Mouse (Mus musculus) hindbrain, embryonic 15.5 days (tissue): ENCODE results near the gene Vpreb3. TPM values are rescaled to one million over a fixed set of nuclear protein-coding genes. Genes with fewer than 3 reads are reported as not detected.

Source experiments
- ATAC-seq: fragments of 200-750 bp; cut with Nextera tagmentation; 2 replicates; pipeline ENCODE4 v1.8.0; 2017; ENCODE audit warnings: low read depth, moderate number of reproducible peaks, moderate TSS enrichment; ENCODE audit not compliant: low FRiP score
- H3K27ac ChIP-seq: fragments of 300-500 bp; sonication (generic); replicated peaks from 2 replicates; pipeline ENCODE4 v1.5.1; 2015; ENCODE audit warnings: mild to moderate bottlenecking, inconsistent platforms
- H3K27me3 ChIP-seq: fragments of 300-500 bp; sonication (generic); 2 replicates; pipeline ENCODE4 v1.6.1; 2015; ENCODE audit warnings: control low read depth, inconsistent platforms
- H3K36me3 ChIP-seq: fragments of 300-500 bp; sonication (generic); 2 replicates; pipeline ENCODE4 v1.6.1; 2015; ENCODE audit warnings: control low read depth, inconsistent platforms
- H3K4me1 ChIP-seq: fragments of 300-500 bp; sonication (generic); replicated peaks from 2 replicates; pipeline ENCODE4 v1.6.1; 2015; ENCODE audit warnings: control low read depth, inconsistent platforms
- H3K4me2 ChIP-seq: fragments of 300-500 bp; sonication (generic); 2 replicates; pipeline ENCODE4 v1.6.1; 2015; ENCODE audit warnings: moderate library complexity, mild to moderate bottlenecking, inconsistent platforms
- H3K4me3 ChIP-seq: fragments of 300-500 bp; sonication (generic); 2 replicates; pipeline ENCODE4 v1.5.1; 2015; ENCODE audit warnings: mild to moderate bottlenecking, inconsistent platforms
- H3K9ac ChIP-seq: fragments of 300-500 bp; sonication (generic); 2 replicates; pipeline ENCODE4 v1.6.1; 2015; ENCODE audit warnings: inconsistent platforms
- H3K9me3 ChIP-seq: fragments of 300-500 bp; sonication (generic); 2 replicates; pipeline ENCODE4 v1.6.1; 2016; ENCODE audit warnings: control low read depth, inconsistent platforms
- WGBS: fragments of 180-500 bp; shearing (Covaris S2); methylation state at CpG from one replicate; pipeline ENCODE4 v1.1.7; 2015; 5-methylcytosine and 5-hydroxymethylcytosine counted together
- polyA plus RNA-seq: library from polyadenylated mRNA; unstranded; fragments of >200 nt; fragmentation: Nextera tagmentation; extraction: Ambion mirVana; gene quantifications from 2 replicates; pipeline ENCODE4 v1.2.1, GENCODE M21; 2015

Vpreb3 gene
- polyA plus RNA-seq, 1 experiment from 2014 or later = 0.35 TPM

DNA sequence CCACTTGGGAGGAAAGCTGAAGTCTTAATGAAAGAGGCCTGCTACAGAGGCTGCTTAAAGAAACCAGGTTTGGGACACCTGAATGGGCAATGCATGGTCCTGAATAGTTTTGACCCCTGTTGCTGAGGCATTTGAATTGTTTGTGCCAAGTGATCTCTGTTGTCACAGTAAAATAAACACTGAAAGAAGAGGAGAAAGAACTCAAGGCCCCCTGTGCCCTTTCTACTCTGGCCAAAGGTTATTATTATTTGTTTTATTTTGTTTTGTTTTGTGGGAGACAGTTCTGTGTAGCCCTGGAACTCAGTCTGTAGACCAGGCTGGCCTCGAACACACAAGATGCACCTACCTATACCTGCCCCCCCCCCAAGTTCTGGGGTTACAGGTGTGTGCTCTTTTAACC, 7.9 kb upstream of the Vpreb3 start:
- Histone ChIP-seq H3K4me3 (peak overlapping the region; percentile 49), H3K27ac (no peak overlapping the region), H3K4me1 (peaks cover 50% of the 10 kb centered on the region), H3K9ac (no peak overlapping the region), H3K4me2 (peak overlapping the region; percentile 66), H3K9me3 (no peaks in the 10 kb centered on the region), H3K36me3 (no peaks in the 10 kb centered on the region), H3K27me3 (peaks cover 14% of the 10 kb centered on the region; the same call in 1 of the 2 replicates)
- ATAC-seq = no peak
- 90% methylated on average over 1 of the region's 1 CpGs for WGBS

DNA sequence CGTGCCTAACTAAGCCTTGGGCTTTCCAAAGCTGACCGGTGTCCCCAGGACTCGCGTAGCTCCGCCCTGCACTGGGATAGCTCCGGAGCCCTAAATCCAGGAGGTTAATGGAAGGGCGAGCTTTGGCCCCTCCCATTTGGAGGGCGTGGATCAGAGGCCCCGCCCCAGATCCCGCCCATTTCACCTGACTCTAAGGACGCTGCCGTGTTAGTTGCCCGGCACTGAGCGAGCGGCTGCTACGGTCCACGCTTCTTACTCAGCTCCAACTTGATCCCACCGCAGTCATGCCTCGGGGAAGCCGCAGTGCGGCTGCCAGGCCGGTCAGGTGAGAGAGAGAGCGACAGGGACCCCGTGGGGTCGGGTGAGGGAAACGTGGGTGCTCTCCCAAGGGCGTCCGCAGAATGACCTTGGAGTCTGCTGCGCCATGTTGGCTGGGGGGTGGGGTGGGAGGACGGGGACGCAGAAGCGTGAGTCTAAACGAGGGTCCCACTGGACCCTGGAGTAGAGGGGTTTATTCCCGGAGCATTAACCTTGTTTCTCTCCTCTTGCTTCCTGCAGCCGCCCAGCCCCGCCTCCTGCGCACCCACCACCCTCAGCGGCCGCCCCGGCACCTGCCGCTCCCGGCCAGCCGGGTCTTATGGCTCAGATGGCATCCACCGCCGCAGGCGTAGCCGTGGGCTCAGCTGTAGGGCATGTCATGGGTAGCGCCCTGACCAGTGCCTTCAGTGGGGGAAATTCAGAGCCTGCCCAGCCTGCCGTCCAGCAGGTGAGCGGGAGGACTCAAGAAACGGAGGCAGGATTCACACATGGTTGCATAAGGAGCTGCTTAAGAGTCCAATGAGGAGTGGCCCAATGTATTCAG, 6.9 kb upstream of the Vpreb3 start, which contains the start of gene Mmp11:
Gene Mmp11 (minus strand): TSS at position 817 of the 862 bp plus-strand sequence.
- H3K4me3 ChIP-seq = peak within 1 kb of the TSS; percentile 49
- H3K4me1 ChIP-seq = peaks cover 42% of the 10 kb centered on the region
- peak; percentile 79 for ATAC-seq
- H3K27me3 ChIP-seq = peaks cover 14% of the 10 kb centered on the region; the same call in 1 of the 2 replicates
- no peaks in the 10 kb centered on the region for H3K9me3 ChIP-seq
- H3K9ac ChIP-seq = peak within 1 kb of the TSS; percentile 49
- peak within 1 kb of the TSS; percentile 66 for H3K4me2 ChIP-seq
- H3K27ac ChIP-seq = peak within 1 kb of the TSS; percentile 56
- 2% methylated on average over 50 of the region's 51 CpGs for WGBS
- H3K36me3 ChIP-seq = no peaks in the 10 kb centered on the region

DNA sequence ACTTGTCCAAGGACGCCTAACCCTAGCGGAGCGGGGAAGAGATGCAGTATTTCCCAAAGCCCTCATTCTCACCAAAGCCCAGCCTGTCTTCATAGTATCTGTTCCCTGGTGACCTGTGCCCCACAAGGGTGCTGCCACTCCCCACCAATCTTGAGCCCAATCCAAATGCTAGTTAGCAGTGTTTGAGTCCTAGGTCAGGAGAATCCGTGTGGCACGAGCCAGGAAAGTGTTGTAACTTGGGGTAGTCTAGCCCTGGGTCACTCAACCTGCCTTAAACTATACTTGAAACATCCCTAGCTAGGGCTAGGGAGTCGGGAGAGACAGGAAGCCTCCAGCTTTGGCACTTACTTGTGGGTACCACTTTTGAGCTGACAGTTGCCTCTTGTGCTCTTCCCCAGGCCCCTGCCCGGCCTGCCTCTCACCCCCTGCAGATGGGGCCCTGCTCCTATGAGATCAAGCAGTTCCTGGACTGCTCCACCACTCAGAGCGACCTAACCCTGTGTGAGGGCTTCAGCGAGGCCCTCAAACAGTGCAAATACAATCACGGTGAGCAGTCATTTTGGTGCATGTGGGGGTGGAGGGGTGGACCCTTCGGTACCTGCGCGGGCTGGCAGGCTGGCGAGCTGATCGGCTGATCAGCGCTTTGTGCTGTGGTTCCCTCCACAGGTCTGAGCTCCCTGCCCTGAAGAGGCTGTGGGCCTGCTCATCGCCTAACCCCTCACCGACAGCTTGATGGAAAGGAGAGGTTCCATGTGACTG, 5.8 kb upstream of the Vpreb3 start:
- Histone ChIP-seq H3K4me3 (peak overlapping the region; percentile 49), H3K36me3 (no peaks in the 10 kb centered on the region), H3K9me3 (no peaks in the 10 kb centered on the region), H3K9ac (no peak overlapping the region), H3K27me3 (peaks cover 14% of the 10 kb centered on the region; the same call in 1 of the 2 replicates), H3K4me1 (peaks cover 30% of the 10 kb centered on the region), H3K27ac (no peak overlapping the region), H3K4me2 (peak overlapping the region; percentile 66)
- ATAC-seq = no peak
- WGBS = 37% methylated on average over 18 of the region's 18 CpGs

DNA sequence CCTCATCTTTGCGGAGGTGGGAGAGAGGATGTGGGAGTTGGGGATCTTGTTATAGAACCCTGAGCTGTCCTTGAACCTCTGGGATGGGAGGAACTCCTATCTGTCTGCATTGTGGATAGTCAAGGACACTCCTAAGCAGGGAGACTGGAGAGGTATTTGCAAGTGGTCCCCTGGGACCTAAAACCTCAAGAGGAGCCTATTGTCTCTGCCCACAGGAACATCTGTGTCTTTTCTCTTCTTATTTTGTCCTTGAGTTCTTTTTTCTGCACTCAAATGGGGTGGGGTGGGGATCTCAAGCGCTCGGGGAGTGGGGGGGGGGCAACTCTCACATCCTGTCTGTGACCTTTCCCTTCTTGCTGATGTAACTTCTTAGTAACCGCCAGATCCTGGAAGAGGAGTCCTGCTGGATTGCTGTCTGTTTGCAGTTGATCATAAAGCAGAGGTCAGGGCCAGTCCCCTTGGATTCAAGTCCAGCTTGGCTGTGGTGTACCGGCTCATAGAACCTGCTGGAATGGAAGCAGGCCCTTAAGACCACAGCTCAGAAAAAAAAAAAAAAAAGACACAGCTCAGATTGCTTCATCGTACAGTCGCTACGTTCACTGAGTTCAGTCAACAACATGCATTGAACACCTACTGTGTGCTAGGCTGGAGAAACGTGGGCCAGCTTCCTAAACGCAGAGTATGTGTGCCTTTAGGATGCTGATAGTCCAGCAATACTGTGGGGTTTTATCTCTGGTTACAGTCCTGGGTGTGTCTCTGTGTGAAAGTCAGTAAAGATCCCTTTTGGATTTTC, 4.8 kb upstream of the Vpreb3 start:
- ATAC-seq = no peak
- H3K9me3 ChIP-seq = no peaks in the 10 kb centered on the region
- H3K27me3 ChIP-seq = peaks cover 9% of the 10 kb centered on the region; the same call in 1 of the 2 replicates
- H3K4me1 ChIP-seq = peaks cover 21% of the 10 kb centered on the region
- no peak overlapping the region for H3K9ac ChIP-seq
- H3K4me2 ChIP-seq = peak overlapping the region; percentile 66
- no peaks in the 10 kb centered on the region for H3K36me3 ChIP-seq
- WGBS = 55% methylated on average over 10 of the region's 10 CpGs
- no peak overlapping the region for H3K27ac ChIP-seq
- no peak overlapping the region for H3K4me3 ChIP-seq

DNA sequence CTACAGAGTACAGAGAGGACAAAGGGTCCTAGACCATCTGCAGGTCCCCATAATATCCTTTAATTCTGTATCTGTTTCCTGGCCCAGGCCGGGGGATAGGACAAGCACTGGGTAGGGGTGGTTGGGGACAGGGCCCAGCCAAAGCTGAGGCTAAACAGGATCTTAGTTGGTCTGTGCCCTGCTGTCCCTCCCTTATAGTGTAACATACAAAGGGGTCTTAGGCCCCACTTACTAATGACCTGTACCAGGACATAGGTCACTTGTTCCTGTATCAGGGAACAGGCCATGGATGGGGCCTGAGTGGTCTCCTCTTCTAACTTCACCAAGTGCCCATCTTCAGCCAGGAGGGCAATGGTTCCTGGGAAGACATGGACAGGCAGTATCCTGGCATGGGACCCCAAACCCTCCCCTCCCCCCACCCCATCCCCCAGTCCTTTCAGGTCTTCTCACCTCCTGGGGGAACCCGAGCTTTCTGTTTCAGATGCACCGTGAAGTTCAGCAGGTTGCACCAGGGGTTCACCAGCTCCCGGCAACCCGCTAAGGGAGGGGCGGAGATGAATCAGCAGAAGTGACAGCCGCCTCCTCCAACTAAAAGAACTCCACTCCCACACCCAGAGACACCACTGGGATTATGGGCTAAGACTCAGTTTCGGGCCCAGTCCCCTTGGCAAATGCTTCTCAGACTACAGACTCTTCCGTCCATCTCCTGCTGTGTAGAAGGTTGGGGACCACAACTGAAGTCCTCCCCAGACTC, 3.2 kb upstream of the Vpreb3 start:
- ATAC-seq = no peak
- no peaks in the 10 kb centered on the region for H3K36me3 ChIP-seq
- WGBS = 43% methylated on average over 9 of the region's 9 CpGs
- H3K4me3 ChIP-seq = no peak overlapping the region
- peaks cover 4% of the 10 kb centered on the region; the same call in 1 of the 2 replicates for H3K27me3 ChIP-seq
- no peak overlapping the region for H3K9ac ChIP-seq
- H3K27ac ChIP-seq = no peak overlapping the region
- no peak overlapping the region for H3K4me2 ChIP-seq
- peaks cover 27% of the 10 kb centered on the region for H3K4me1 ChIP-seq
- no peaks in the 10 kb centered on the region for H3K9me3 ChIP-seq

DNA sequence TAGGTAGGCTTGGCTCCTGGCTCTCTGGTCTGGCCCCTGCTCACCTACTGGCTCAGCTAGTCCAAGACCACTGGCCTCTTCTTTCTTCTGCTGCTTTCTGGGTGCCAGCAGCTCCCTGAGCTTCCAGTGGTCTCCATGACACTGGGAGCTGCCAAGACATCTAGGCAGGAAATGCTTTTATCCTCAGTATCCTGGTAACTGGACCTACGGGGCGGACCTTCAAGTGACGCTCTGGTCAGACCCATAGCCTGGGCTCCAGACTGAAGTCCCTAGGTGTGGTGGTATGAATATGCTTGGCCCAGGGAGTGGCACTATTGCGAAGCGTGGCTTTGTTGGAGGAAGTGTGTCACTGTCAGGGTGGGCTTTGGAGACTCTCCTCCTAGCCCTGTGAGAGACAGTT, 2.3 kb upstream of the Vpreb3 start, which contains the start of gene Gm867:
Gene Gm867 (minus strand): TSS at position 153 of the 400 bp plus-strand sequence.
- no peak within 1 kb of the TSS for H3K4me2 ChIP-seq
- H3K27ac ChIP-seq = no peak within 1 kb of the TSS
- H3K4me1 ChIP-seq = peaks cover 23% of the 10 kb centered on the region
- no peaks in the 10 kb centered on the region for H3K27me3 ChIP-seq
- H3K4me3 ChIP-seq = no peak within 1 kb of the TSS
- 68% methylated on average over 5 of the region's 5 CpGs for WGBS
- H3K36me3 ChIP-seq = no peaks in the 10 kb centered on the region
- ATAC-seq = no peak
- no peak within 1 kb of the TSS for H3K9ac ChIP-seq
- H3K9me3 ChIP-seq = no peaks in the 10 kb centered on the region

DNA sequence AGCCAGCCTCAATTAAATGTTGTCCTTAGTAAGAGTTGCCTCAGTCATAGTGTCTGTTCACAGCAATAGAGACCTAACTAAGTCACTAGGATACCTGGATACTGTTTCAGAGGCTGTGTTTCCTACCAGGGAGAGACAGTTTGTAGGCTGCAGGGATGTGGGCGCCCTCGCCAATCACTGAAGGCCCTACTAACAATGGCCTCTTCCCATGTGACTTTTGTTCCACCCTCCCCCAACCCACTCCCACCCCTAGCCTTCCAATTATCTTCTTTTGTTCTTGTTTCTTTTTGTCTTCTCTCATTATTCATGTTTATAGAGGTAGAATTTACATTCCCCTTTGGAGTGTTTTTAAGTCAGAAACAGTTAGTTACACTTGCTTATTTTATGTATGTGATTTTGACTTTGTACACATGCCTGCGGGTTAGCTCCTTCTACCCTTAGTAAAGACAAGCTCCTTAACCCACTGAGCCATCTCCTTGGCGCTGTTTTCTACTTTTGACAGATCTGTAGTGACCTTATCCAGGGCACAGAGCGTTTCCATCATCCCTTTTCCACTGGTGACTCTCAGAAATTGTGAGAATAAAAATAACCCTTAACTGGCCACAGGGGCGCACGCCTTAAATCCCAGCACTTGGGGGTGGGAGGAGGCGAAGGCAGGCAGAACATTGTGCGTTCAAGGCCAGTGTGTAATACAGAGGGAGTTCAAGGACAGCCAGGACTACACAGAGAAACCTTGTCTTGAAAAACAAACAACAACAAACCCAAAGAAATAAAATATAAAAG, 1.6 kb upstream of the Vpreb3 start:
- Histone ChIP-seq H3K27ac (no peak overlapping the region), H3K27me3 (no peaks in the 10 kb centered on the region), H3K9me3 (no peaks in the 10 kb centered on the region), H3K36me3 (no peaks in the 10 kb centered on the region), H3K4me3 (no peak overlapping the region), H3K4me1 (peaks cover 16% of the 10 kb centered on the region), H3K9ac (no peak overlapping the region), H3K4me2 (no peak overlapping the region)
- ATAC-seq = no peak
- 59% methylated on average over 9 of the region's 9 CpGs for WGBS

DNA sequence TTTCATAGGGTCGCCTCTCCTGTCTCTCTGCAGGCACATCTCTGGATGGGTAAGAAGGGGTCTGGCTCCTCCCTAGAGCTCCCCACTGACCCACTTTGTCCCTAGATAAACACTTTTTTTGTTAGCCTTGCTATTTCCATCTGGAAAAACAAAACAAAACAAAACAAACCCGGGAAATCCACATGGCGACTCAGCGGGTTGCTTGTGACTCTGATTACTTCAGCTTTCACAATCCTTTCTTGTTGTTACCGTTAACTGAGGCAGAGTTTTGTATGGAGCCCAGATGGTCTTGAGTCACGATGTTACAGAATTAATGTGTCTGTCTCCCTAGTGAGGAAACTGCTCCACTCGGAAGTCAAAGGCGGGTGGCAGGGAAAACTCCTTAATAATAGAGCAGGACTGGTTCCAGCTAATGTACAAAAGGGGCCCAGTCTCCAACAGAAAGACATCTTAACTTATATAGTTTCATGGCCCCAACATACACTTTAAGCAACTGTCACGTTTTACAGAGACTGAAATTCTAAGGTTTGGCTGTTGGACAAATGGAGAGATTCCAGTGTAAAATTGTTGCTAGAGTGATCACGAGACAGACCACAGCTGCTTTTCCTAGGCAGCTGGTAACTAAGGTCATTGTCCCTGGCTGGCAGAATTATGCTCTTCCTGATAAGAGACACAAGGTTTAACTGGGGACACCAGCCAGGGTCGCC, 1.4 kb downstream of the Vpreb3 start:
- no peak overlapping the region for H3K4me2 ChIP-seq

DNA sequence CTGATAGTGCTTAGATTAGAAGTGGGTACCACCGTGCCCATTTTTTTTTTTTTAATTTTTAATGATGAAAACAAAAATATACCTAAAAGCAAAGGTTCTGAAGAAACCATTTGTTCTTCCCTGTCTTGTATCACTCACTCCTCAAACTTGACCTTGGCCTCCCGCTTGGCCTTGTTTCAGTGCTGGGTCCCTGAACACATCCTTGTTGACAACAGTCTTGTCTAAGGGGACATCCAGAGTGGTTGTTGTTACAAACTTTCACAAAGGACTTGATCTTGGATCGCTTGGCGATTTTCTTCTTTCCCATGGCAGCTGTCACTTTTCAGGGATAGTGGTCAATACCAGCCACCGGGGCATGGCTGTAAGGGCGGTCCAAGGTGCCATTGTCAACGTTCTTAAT, 2.4 kb downstream of the Vpreb3 start:
- Histone ChIP-seq H3K4me2 (no peak overlapping the region), H3K27ac (no peak overlapping the region), H3K27me3 (peaks cover 4% of the 10 kb centered on the region; the same call in 1 of the 2 replicates), H3K9ac (no peak overlapping the region), H3K9me3 (no peaks in the 10 kb centered on the region), H3K4me3 (no peak overlapping the region), H3K4me1 (peaks cover 8% of the 10 kb centered on the region; the same call in 1 of the 2 replicates), H3K36me3 (no peaks in the 10 kb centered on the region)
- 92% methylated on average over 7 of the region's 7 CpGs for WGBS
- no peak for ATAC-seq

More for the DNA sequence above, 1.4 kb downstream of the Vpreb3 start:
- Histone ChIP-seq H3K4me3 (no peak overlapping the region), H3K27me3 (peaks cover 1% of the 10 kb centered on the region; the same call in 1 of the 2 replicates), H3K27ac (0 out of 2 replicates have a peak overlapping the region, but pooled peaks have one; percentile 25), H3K36me3 (no peaks in the 10 kb centered on the region), H3K9ac (no peak overlapping the region), H3K4me1 (peaks cover 8% of the 10 kb centered on the region; the same call in 1 of the 2 replicates), H3K9me3 (no peaks in the 10 kb centered on the region)
- no peak for ATAC-seq
- 11% methylated on average over 11 of the region's 11 CpGs for WGBS

DNA sequence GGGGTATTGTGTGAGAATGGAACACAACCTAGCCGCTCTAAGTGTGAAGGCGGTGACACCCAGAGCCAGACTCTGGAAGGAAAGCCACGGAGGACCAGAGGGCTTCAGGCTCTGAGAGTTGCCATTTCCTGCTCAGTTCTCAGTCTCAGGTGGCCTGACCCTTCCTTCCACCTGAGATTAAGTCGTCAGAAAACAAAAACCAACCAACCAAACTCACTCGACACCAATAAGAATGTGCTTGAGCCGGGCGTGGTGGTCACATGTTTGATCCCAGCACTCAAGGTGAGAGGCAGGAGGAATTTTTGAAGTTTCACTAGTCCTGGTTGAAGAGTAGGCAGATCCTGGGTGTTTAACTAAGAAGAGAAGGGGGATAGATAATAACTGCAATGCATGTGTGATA, 3.0 kb downstream of the Vpreb3 start:
- H3K4me3 ChIP-seq = no peak overlapping the region
- ATAC-seq = no peak
- whole genome bisulfite sequencing = 85% methylated on average over 7 of the region's 7 CpGs

More for the DNA sequence above, 3.0 kb downstream of the Vpreb3 start:
- Histone ChIP-seq H3K4me1 (peaks cover 15% of the 10 kb centered on the region), H3K9me3 (no peaks in the 10 kb centered on the region), H3K9ac (no peak overlapping the region), H3K4me2 (no peak overlapping the region), H3K36me3 (no peaks in the 10 kb centered on the region), H3K27ac (no peak overlapping the region), H3K27me3 (peaks cover 4% of the 10 kb centered on the region; the same call in 1 of the 2 replicates)
